Mouse (Mus musculus): ENCODE measurements around the gene Fnbp4. TPM values are rescaled to one million over a fixed set of nuclear protein-coding genes. Genes with fewer than 3 reads are reported as not detected.

The Fnbp4 gene
- polyA plus RNA-seq, 1 experiment from 2014 or later: 87.3 TPM

Other genes starting within 250 kb of the Fnbp4 start
- 7.9 and 10.3 TPM in 2 replicates for gene Ptprj, start 164.7 kb upstream of the Fnbp4 start, polyA plus RNA-seq (2014; fragmentation: Nextera tagmentation; extraction: Ambion mirVana)
- 27.6 and 29.9 TPM in 2 replicates for gene Nup160, start 68.2 kb upstream of the Fnbp4 start, polyA plus RNA-seq (2014; fragmentation: Nextera tagmentation; extraction: Ambion mirVana)
- 0.67 and 1.7 TPM in 2 replicates for gene Agbl2, start 37.4 kb downstream of the Fnbp4 start, polyA plus RNA-seq (2014; fragmentation: Nextera tagmentation; extraction: Ambion mirVana)
- 270 and 276 TPM in 2 replicates for gene Mtch2, start 101.8 kb downstream of the Fnbp4 start, polyA plus RNA-seq (2014; fragmentation: Nextera tagmentation; extraction: Ambion mirVana)
- gene C1qtnf4, start 140.5 kb downstream of the Fnbp4 start, polyA plus RNA-seq (2014; fragmentation: Nextera tagmentation; extraction: Ambion mirVana): 182 and 189 TPM in 2 replicates
- 44.2 and 45.5 TPM in 2 replicates for gene Kbtbd4, start 159.4 kb downstream of the Fnbp4 start, polyA plus RNA-seq (2014; fragmentation: Nextera tagmentation; extraction: Ambion mirVana)
- gene Ndufs3, start 159.5 kb downstream of the Fnbp4 start, polyA plus RNA-seq (2014; fragmentation: Nextera tagmentation; extraction: Ambion mirVana): 216 and 227 TPM in 2 replicates
- 75.2 and 78.5 TPM in 2 replicates for gene Celf1, start 195.0 kb downstream of the Fnbp4 start, polyA plus RNA-seq (2014; fragmentation: Nextera tagmentation; extraction: Ambion mirVana)